Mouse (Mus musculus): ENCODE results near the gene Bmpr1b. TPM values are rescaled to one million over a fixed set of nuclear protein-coding genes. Genes with fewer than 3 reads are reported as not detected.

Gene Bmpr1b
- polyA plus RNA-seq, 1 experiment from 2014 or later = 0.09 TPM

- 62% methylated on average over 5 of the region's 5 CpGs for WGBS (ENCODE audit: insufficient replicate concordance)
- Histone ChIP-seq H3K4me3 (ENCODE audit: low read depth, low read length) (no peak overlapping the region), H3K27ac (ENCODE audit: low read length) (no peak overlapping the region), H3K27me3 (ENCODE audit: control insufficient read depth, insufficient read depth, low read depth, low read length) (no peaks in the 10 kb centered on the region), H3K4me1 (ENCODE audit: control insufficient read depth, low read depth, low read length) (no peaks in the 10 kb centered on the region), H3K4me2 (ENCODE audit: low read depth, low read length) (no peak overlapping the region), H3K36me3 (ENCODE audit: control insufficient read depth, insufficient read depth) (no peaks in the 10 kb centered on the region), H3K9ac (ENCODE audit: low read depth, low read length) (no peak overlapping the region), H3K9me3 (replicated peaks; ENCODE audit: control insufficient read depth, low read length) (no peaks in the 10 kb centered on the region)
- no peak for ATAC-seq (ENCODE audit: low read depth)
Observed at GRCm38 (mm10) chr3:142043006-142043405, 126.2 kb downstream of the Bmpr1b start.

- Histone ChIP-seq H3K4me1 (ENCODE audit: control insufficient read depth, low read depth, low read length) (no peaks in the 10 kb centered on the region), H3K4me3 (ENCODE audit: low read depth, low read length) (no peak overlapping the region), H3K9ac (ENCODE audit: low read depth, low read length) (no peak overlapping the region), H3K36me3 (ENCODE audit: control insufficient read depth, insufficient read depth) (no peaks in the 10 kb centered on the region), H3K9me3 (replicated peaks; ENCODE audit: control insufficient read depth, low read length) (no peaks in the 10 kb centered on the region), H3K27ac (ENCODE audit: low read length) (no peak overlapping the region), H3K4me2 (ENCODE audit: low read depth, low read length) (no peak overlapping the region), H3K27me3 (ENCODE audit: control insufficient read depth, insufficient read depth, low read depth, low read length) (no peaks in the 10 kb centered on the region)
- 64% methylated on average over 5 of the region's 5 CpGs for WGBS (ENCODE audit: insufficient replicate concordance)
- no peak for ATAC-seq (ENCODE audit: low read depth)
Observed at GRCm38 (mm10) chr3:142040345-142040744, 128.9 kb downstream of the Bmpr1b start.

GRCm38 (mm10) chr3:142034160-142034559, 135.1 kb downstream of the Bmpr1b start:
- Histone ChIP-seq H3K4me3 (ENCODE audit: low read depth, low read length) (no peak overlapping the region), H3K4me1 (ENCODE audit: control insufficient read depth, low read depth, low read length) (no peaks in the 10 kb centered on the region), H3K4me2 (ENCODE audit: low read depth, low read length) (no peak overlapping the region), H3K27me3 (ENCODE audit: control insufficient read depth, insufficient read depth, low read depth, low read length) (no peaks in the 10 kb centered on the region), H3K9me3 (replicated peaks; ENCODE audit: control insufficient read depth, low read length) (no peaks in the 10 kb centered on the region), H3K27ac (ENCODE audit: low read length) (no peak overlapping the region), H3K9ac (ENCODE audit: low read depth, low read length) (no peak overlapping the region), H3K36me3 (ENCODE audit: control insufficient read depth, insufficient read depth) (no peaks in the 10 kb centered on the region)
- WGBS (ENCODE audit: insufficient replicate concordance) = 50% methylated on average over 4 of the region's 4 CpGs
- no peak for ATAC-seq (ENCODE audit: low read depth)

GRCm38 (mm10) chr3:142019716-142020115, 149.5 kb downstream of the Bmpr1b start:
- no peaks in the 10 kb centered on the region for H3K36me3 ChIP-seq (ENCODE audit: control insufficient read depth, insufficient read depth)
- WGBS (ENCODE audit: insufficient replicate concordance) = 68% methylated on average over 7 of the region's 7 CpGs
- no peak for ATAC-seq (ENCODE audit: low read depth)
- H3K9me3 ChIP-seq (replicated peaks; ENCODE audit: control insufficient read depth, low read length) = no peaks in the 10 kb centered on the region
- H3K9ac ChIP-seq (ENCODE audit: low read depth, low read length) = no peak overlapping the region
- H3K4me2 ChIP-seq (ENCODE audit: low read depth, low read length) = no peak overlapping the region
- no peak overlapping the region for H3K4me3 ChIP-seq (ENCODE audit: low read depth, low read length)
- H3K27me3 ChIP-seq (ENCODE audit: control insufficient read depth, insufficient read depth, low read depth, low read length) = no peaks in the 10 kb centered on the region
- H3K27ac ChIP-seq (ENCODE audit: low read length) = no peak overlapping the region
- H3K4me1 ChIP-seq (ENCODE audit: control insufficient read depth, low read depth, low read length) = no peaks in the 10 kb centered on the region

- no peaks in the 10 kb centered on the region for H3K36me3 ChIP-seq (ENCODE audit: control insufficient read depth, insufficient read depth)
- no peak overlapping the region for H3K4me2 ChIP-seq (ENCODE audit: low read depth, low read length)
- H3K27me3 ChIP-seq (ENCODE audit: control insufficient read depth, insufficient read depth, low read depth, low read length) = no peaks in the 10 kb centered on the region
- no peak overlapping the region for H3K4me3 ChIP-seq (ENCODE audit: low read depth, low read length)
- H3K9me3 ChIP-seq (replicated peaks; ENCODE audit: control insufficient read depth, low read length) = no peaks in the 10 kb centered on the region
- no peak for ATAC-seq (ENCODE audit: low read depth)
- 61% methylated on average over 7 of the region's 7 CpGs for WGBS (ENCODE audit: insufficient replicate concordance)
- no peaks in the 10 kb centered on the region for H3K4me1 ChIP-seq (ENCODE audit: control insufficient read depth, low read depth, low read length)
- H3K9ac ChIP-seq (ENCODE audit: low read depth, low read length) = no peak overlapping the region
- no peak overlapping the region for H3K27ac ChIP-seq (ENCODE audit: low read length)
Observed at GRCm38 (mm10) chr3:141984548-141984947, 184.7 kb downstream of the Bmpr1b start.

GRCm38 (mm10) chr3:141981613-141982432, 187.4 kb downstream of the Bmpr1b start:
- no peak overlapping the region for H3K9ac ChIP-seq (ENCODE audit: low read depth, low read length)
- H3K27me3 ChIP-seq (ENCODE audit: control insufficient read depth, insufficient read depth, low read depth, low read length) = no peaks in the 10 kb centered on the region
- no peak for ATAC-seq (ENCODE audit: low read depth)
- WGBS (ENCODE audit: insufficient replicate concordance) = 72% methylated on average over 24 of the region's 24 CpGs
- H3K4me1 ChIP-seq (ENCODE audit: control insufficient read depth, low read depth, low read length) = no peaks in the 10 kb centered on the region
- H3K9me3 ChIP-seq (replicated peaks; ENCODE audit: control insufficient read depth, low read length) = no peaks in the 10 kb centered on the region
- no peaks in the 10 kb centered on the region for H3K36me3 ChIP-seq (ENCODE audit: control insufficient read depth, insufficient read depth)
- no peak overlapping the region for H3K4me3 ChIP-seq (ENCODE audit: low read depth, low read length)
- no peak overlapping the region for H3K27ac ChIP-seq (ENCODE audit: low read length)
- H3K4me2 ChIP-seq (ENCODE audit: low read depth, low read length) = no peak overlapping the region

GRCm38 (mm10) chr3:141966244-141966643, 203.0 kb downstream of the Bmpr1b start:
- Histone ChIP-seq H3K36me3 (ENCODE audit: control insufficient read depth, insufficient read depth) (no peaks in the 10 kb centered on the region), H3K27me3 (ENCODE audit: control insufficient read depth, insufficient read depth, low read depth, low read length) (no peaks in the 10 kb centered on the region), H3K4me2 (ENCODE audit: low read depth, low read length) (no peak overlapping the region), H3K9ac (ENCODE audit: low read depth, low read length) (no peak overlapping the region), H3K4me3 (ENCODE audit: low read depth, low read length) (no peak overlapping the region), H3K27ac (ENCODE audit: low read length) (no peak overlapping the region), H3K9me3 (replicated peaks; ENCODE audit: control insufficient read depth, low read length) (no peaks in the 10 kb centered on the region), H3K4me1 (ENCODE audit: control insufficient read depth, low read depth, low read length) (no peaks in the 10 kb centered on the region)
- WGBS (ENCODE audit: insufficient replicate concordance) = 42% methylated on average over 4 of the region's 4 CpGs
- ATAC-seq (ENCODE audit: low read depth) = no peak

GRCm38 (mm10) chr3:141952931-141953330, 216.3 kb downstream of the Bmpr1b start:
- no peaks in the 10 kb centered on the region for H3K9me3 ChIP-seq (replicated peaks; ENCODE audit: control insufficient read depth, low read length)
- WGBS (ENCODE audit: insufficient replicate concordance) = 46% methylated on average over 6 of the region's 6 CpGs
- no peak overlapping the region for H3K9ac ChIP-seq (ENCODE audit: low read depth, low read length)

GRCm38 (mm10) chr3:141950642-141951041, 218.6 kb downstream of the Bmpr1b start:
- no peaks in the 10 kb centered on the region for H3K27me3 ChIP-seq (ENCODE audit: control insufficient read depth, insufficient read depth, low read depth, low read length)
- H3K4me2 ChIP-seq (ENCODE audit: low read depth, low read length) = no peak overlapping the region
- no peaks in the 10 kb centered on the region for H3K36me3 ChIP-seq (ENCODE audit: control insufficient read depth, insufficient read depth)
- H3K4me1 ChIP-seq (ENCODE audit: control insufficient read depth, low read depth, low read length) = no peaks in the 10 kb centered on the region
- no peaks in the 10 kb centered on the region for H3K9me3 ChIP-seq (replicated peaks; ENCODE audit: control insufficient read depth, low read length)
- H3K4me3 ChIP-seq (ENCODE audit: low read depth, low read length) = no peak overlapping the region
- no peak overlapping the region for H3K27ac ChIP-seq (ENCODE audit: low read length)
- no peak overlapping the region for H3K9ac ChIP-seq (ENCODE audit: low read depth, low read length)
- WGBS (ENCODE audit: insufficient replicate concordance) = 24% methylated on average over 8 of the region's 8 CpGs
- no peak for ATAC-seq (ENCODE audit: low read depth)

More at GRCm38 (mm10) chr3:141952931-141953330, 216.3 kb downstream of the Bmpr1b start:
- Histone ChIP-seq H3K4me2 (ENCODE audit: low read depth, low read length) (no peak overlapping the region), H3K4me1 (ENCODE audit: control insufficient read depth, low read depth, low read length) (no peaks in the 10 kb centered on the region), H3K36me3 (ENCODE audit: control insufficient read depth, insufficient read depth) (no peaks in the 10 kb centered on the region), H3K27me3 (ENCODE audit: control insufficient read depth, insufficient read depth, low read depth, low read length) (no peaks in the 10 kb centered on the region), H3K27ac (ENCODE audit: low read length) (no peak overlapping the region), H3K4me3 (ENCODE audit: low read depth, low read length) (no peak overlapping the region)
- ATAC-seq (ENCODE audit: low read depth) = no peak
